Mouse (Mus musculus) CH12.LX (cell line): ENCODE results near the gene Olfr1412.

ENCODE experiments used
- EP300 ChIP-seq: IDR thresholded peaks from 2 replicates; pipeline ENCODE4 v1.6.1; 2011; ENCODE audit warnings: low read length, improper control_type of control experiment
- HCFC1 ChIP-seq: IDR thresholded peaks from 2 replicates; pipeline ENCODE4 v1.6.1; 2012; ENCODE audit warnings: low read depth, mild to moderate bottlenecking, inconsistent platforms, low read length, improper control_type of control experiment
- RAD21 ChIP-seq: IDR thresholded peaks from 2 replicates; pipeline ENCODE4 v1.6.1; 2011; ENCODE audit warnings: low read depth, mild to moderate bottlenecking, low read length, improper control_type of control experiment, moderate library complexity

DNA sequence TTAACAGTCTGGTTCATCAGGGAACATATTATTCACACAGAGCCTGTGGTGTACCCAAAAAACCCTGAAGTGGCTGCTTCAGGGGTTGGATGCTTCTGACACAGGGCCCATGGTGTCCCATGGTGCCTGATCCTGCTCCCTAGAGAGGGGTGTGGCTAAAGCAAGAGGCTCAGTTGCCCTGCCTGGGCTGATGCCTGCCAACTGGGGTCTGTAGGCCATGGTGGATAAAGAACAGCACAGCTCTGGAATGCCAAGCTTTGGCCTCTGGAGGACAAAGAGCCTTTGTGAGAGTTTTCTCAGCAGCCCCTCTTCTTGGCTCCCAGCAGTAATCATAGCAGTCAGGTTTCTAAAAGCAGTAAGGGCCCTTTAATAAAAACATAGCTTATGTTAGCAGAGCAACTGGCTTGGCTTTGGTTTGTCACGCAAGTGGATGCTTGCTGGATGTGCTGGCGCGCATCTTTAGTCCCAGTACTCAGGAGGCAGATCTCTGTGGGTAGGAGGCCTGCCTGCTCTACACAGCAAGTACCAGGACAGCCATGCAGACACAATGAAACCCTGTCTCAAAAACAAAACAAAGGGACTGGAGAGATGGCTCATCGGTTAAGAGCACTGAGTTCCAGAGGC lies 49.5 kb downstream of the Olfr1412 start:
- TF ChIP-seq RAD21 (no peak), EP300 (no peak), HCFC1 (no peak)
